ENCODE assay signal across 19 mouse cellular contexts in genomic region chr13:29642226-29642625, GRCm38 (mm10).
"Had no signal": no experiment of that assay in that cellular context is flagged by ENCODE, and none has a peak within 500 bp of the region (broad histone marks: within the 10 kb centered on the region; RNA-seq: fewer than 3 reads in every experiment).

No protein-coding gene starts in this region.

- ATAC-seq: midbrain, embryonic 16.5 days had no signal

- H3K9ac ChIP-seq: lung, embryonic 14.5 days; midbrain, embryonic 12.5 days; neural tube, embryonic 13.5 days; neural tube, embryonic 15.5 days; stomach, embryonic 15.5 days had no signal

- H3K36me3 ChIP-seq: midbrain, embryonic 10.5 days; midbrain, embryonic 12.5 days; neural tube, embryonic 13.5 days; neural tube, embryonic 15.5 days; stomach, embryonic 15.5 days had no signal

- H3K27ac ChIP-seq: midbrain, embryonic 10.5 days; midbrain, embryonic 12.5 days; neural tube, embryonic 13.5 days; neural tube, embryonic 15.5 days; stomach, embryonic 15.5 days; stomach, postnatal 0 days had no signal

- H3K4me1 ChIP-seq: midbrain, embryonic 10.5 days; midbrain, embryonic 12.5 days; neural tube, embryonic 13.5 days; neural tube, embryonic 15.5 days; stomach, embryonic 15.5 days had no signal

- H3K27me3 ChIP-seq: midbrain, embryonic 12.5 days; neural tube, embryonic 13.5 days; neural tube, embryonic 15.5 days; stomach, embryonic 15.5 days had no signal

- H3K4me3 ChIP-seq: midbrain, embryonic 10.5 days; midbrain, embryonic 12.5 days; myocyte; neural tube, embryonic 13.5 days; neural tube, embryonic 15.5 days; stomach, embryonic 15.5 days had no signal

- H3K9me3 ChIP-seq: midbrain, embryonic 10.5 days; midbrain, embryonic 12.5 days; neural tube, embryonic 13.5 days; neural tube, embryonic 15.5 days; stomach, embryonic 15.5 days had no signal

- H3K4me2 ChIP-seq: lung, embryonic 14.5 days; midbrain, embryonic 12.5 days; neural tube, embryonic 13.5 days; neural tube, embryonic 15.5 days; stomach, embryonic 15.5 days had no signal

- DNase-seq: lung, adult 18-20 months; lung, embryonic 14.5 days; lung, postnatal 10 days; lung, postnatal 4 days; midbrain, embryonic 14.5 days; right cerebral cortex, postnatal 25 days; right cerebral cortex, postnatal 4 days; spleen, adult 18-20 months; thymus, adult 18-20 months; thymus, postnatal 14 days; thymus, postnatal 36 days had no signal
